Mouse (Mus musculus): Measurements from ENCODE around the gene Tbc1d9. TPM values are rescaled to one million over a fixed set of nuclear protein-coding genes. Genes with fewer than 3 reads are reported as not detected.

Gene Tbc1d9
- polyA plus RNA-seq, 1 experiment, result 75.7 TPM

DNA sequence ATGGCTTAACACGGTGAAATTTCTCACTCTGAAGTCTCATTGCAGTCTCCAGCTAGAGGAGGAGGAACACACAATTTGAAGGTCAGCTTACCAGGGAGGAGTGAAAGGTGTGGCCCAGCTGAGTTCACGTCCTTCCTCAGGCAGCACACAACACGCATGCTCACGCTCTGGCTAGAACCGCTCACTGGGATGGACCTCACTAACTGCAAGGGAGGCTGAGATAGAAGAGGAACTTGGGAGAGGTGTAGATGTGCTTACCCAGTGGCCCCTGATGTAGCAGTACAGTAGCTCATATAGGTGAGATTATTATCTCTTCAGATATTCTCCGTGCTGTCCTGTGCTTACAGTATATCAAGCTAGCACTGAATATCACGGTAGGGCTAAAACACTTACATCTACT is 45.5 kb downstream of the Tbc1d9 start:
- DNase-seq (ENCODE audit: low read depth), result no peak
- TF ChIP-seq POLR2A (IDR thresholded peaks at IDR 0.05; ENCODE audit: borderline replicate concordance, extremely low read depth, insufficient read depth, insufficient read length, poor library complexity, severe bottlenecking) (no peak), CTCF (IDR thresholded peaks at IDR 0.05; ENCODE audit: borderline replicate concordance, extremely low read depth, insufficient read depth, insufficient read length) (no peak)

- DNase-seq (ENCODE audit: low read depth), result no peak
- TF ChIP-seq POLR2A (IDR thresholded peaks at IDR 0.05; ENCODE audit: borderline replicate concordance, extremely low read depth, insufficient read depth, insufficient read length, poor library complexity, severe bottlenecking) (no peak), CTCF (IDR thresholded peaks at IDR 0.05; ENCODE audit: borderline replicate concordance, extremely low read depth, insufficient read depth, insufficient read length) (no peak)
Measured at GRCm38 (mm10) chr8:83215065-83215464, 49.9 kb downstream of the Tbc1d9 start.

DNA sequence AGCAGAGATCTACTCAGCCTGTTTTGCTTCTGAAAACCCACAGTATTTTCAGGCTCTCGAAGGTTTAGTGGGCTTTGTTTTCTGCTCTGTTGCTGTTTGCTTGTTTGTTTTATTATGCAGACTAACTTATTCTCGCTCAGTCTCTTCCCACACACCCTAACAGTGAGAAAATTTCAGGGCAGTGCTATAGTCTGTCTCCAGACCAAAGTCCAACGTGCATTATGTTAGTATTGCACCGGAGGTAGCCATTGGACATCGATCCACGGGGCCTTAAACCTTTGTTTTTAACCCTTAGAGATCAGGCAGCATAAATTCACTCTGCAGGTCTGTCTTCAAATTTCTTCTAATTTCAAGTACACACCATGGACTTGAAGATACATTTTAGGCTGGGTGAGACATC is 51.4 kb downstream of the Tbc1d9 start:
- no peak for TF ChIP-seq CTCF (IDR thresholded peaks at IDR 0.05; ENCODE audit: borderline replicate concordance, extremely low read depth, insufficient read depth, insufficient read length)
- TF ChIP-seq POLR2A (IDR thresholded peaks at IDR 0.05; ENCODE audit: borderline replicate concordance, extremely low read depth, insufficient read depth, insufficient read length, poor library complexity, severe bottlenecking), result no peak
- DNase-seq (ENCODE audit: low read depth), result no peak

DNA sequence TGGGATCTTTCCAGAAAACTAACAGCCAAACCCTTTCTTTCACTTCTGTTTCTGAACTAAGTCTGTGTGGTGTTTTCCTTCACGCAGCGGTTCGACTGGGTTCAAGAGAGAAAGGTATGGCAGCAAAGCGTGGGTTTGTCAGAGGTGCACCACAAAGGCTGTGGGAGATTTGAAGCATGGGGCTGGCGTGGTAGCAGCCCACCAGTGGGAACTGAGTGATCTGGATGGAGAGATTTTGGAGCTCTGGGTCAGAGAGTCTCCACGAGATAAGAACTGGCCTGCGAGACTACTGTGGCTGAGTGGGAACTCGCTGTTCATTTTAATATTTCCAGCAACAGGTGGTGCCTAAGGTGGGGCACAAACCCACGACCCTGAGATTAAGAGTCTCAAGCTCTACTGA is 52.0 kb downstream of the Tbc1d9 start:
- TF ChIP-seq CTCF (IDR thresholded peaks at IDR 0.05; ENCODE audit: borderline replicate concordance, extremely low read depth, insufficient read depth, insufficient read length) (no peak), POLR2A (IDR thresholded peaks at IDR 0.05; ENCODE audit: borderline replicate concordance, extremely low read depth, insufficient read depth, insufficient read length, poor library complexity, severe bottlenecking) (no peak)
- no peak for DNase-seq (ENCODE audit: low read depth)

- TF ChIP-seq CTCF (IDR thresholded peaks at IDR 0.05; ENCODE audit: borderline replicate concordance, extremely low read depth, insufficient read depth, insufficient read length) (no peak), POLR2A (IDR thresholded peaks at IDR 0.05; ENCODE audit: borderline replicate concordance, extremely low read depth, insufficient read depth, insufficient read length, poor library complexity, severe bottlenecking) (no peak)
- no peak for DNase-seq (ENCODE audit: low read depth)
Measured at GRCm38 (mm10) chr8:83217891-83218290, 52.7 kb downstream of the Tbc1d9 start.

DNA sequence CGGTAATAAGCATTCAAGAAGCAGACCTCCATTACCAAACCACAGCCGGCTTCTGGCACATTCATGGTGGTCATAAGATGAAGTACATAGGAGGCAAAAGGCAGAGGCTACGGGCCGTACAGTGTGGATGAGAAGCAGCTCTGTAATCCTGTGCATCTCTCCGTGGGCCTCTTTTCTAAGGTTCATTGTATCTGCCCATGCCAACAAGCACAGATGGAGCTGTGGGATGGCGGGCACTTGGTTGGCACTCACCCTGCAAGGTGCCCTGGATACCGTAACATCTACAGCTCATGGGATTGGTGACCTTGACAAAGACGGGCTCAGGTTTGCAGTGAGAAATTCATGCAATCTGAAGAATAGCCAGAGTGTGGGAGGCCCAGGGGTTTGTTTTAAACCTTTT is 54.2 kb downstream of the Tbc1d9 start:
- DNase-seq (ENCODE audit: low read depth), result no peak
- TF ChIP-seq CTCF (IDR thresholded peaks at IDR 0.05; ENCODE audit: borderline replicate concordance, extremely low read depth, insufficient read depth, insufficient read length) (no peak), POLR2A (IDR thresholded peaks at IDR 0.05; ENCODE audit: borderline replicate concordance, extremely low read depth, insufficient read depth, insufficient read length, poor library complexity, severe bottlenecking) (no peak)

GRCm38 (mm10) chr8:83220746-83221145 is 55.6 kb downstream of the Tbc1d9 start:
- TF ChIP-seq POLR2A (IDR thresholded peaks at IDR 0.05; ENCODE audit: borderline replicate concordance, extremely low read depth, insufficient read depth, insufficient read length, poor library complexity, severe bottlenecking), result no peak
- no peak for TF ChIP-seq CTCF (IDR thresholded peaks at IDR 0.05; ENCODE audit: borderline replicate concordance, extremely low read depth, insufficient read depth, insufficient read length)
- peak; percentile 55 for DNase-seq (ENCODE audit: low read depth)

DNA sequence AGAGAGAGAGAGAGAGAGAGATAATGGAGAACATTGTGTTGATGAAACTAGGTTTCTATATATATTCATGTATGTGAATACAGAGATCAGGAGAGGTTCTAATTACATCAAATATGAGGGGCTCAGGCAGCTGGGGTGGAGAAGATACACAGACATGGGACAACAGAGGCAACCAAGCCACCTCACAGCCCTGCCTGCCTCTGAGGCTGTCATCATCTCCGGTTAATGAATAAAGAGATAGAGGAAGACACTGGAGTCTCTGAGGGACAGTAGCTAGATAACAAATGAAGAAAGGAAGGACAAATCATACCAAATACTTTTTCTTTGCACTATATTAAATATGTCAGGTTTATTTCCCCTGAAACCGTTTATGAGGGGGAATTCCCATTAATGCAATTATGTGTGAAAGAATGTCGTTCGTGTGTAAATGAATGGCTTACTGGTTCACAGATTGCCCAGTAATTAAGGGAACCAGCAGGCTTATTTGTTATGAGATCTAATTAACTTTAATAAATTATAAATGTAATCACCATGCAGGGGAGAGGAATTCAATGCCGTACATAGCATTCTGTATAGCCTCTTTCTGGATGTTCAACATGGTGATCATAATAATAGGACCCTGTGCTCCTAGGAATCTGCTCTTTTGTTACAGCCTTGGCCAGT is 59.7 kb downstream of the Tbc1d9 start:
- peak; percentile 65 for DNase-seq (ENCODE audit: low read depth)
- TF ChIP-seq CTCF (IDR thresholded peaks at IDR 0.05; ENCODE audit: borderline replicate concordance, extremely low read depth, insufficient read depth, insufficient read length) (no peak), POLR2A (IDR thresholded peaks at IDR 0.05; ENCODE audit: borderline replicate concordance, extremely low read depth, insufficient read depth, insufficient read length, poor library complexity, severe bottlenecking) (no peak)

DNA sequence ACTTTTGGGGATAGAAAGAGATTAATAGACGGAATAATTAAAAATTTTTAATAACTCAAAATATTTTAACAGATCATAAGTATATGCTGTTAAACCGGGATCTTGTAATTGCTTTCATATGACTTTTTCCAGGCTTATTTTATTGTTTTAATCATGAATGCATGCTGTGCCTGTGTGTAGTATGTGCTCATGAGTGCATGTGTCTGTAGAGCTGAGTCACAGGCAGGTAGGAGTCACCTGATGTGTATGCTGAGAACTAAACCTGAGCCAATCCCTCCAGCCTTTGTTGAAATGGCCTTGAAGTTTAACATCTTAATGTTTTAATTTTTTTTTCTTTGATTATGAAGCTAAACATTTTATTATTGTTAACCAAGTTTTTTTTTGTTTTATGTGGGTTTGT is 60.4 kb downstream of the Tbc1d9 start:
- DNase-seq (ENCODE audit: low read depth), result no peak
- TF ChIP-seq CTCF (IDR thresholded peaks at IDR 0.05; ENCODE audit: borderline replicate concordance, extremely low read depth, insufficient read depth, insufficient read length) (no peak), POLR2A (IDR thresholded peaks at IDR 0.05; ENCODE audit: borderline replicate concordance, extremely low read depth, insufficient read depth, insufficient read length, poor library complexity, severe bottlenecking) (no peak)

- no peak for DNase-seq (ENCODE audit: low read depth)
- TF ChIP-seq CTCF (IDR thresholded peaks at IDR 0.05; ENCODE audit: borderline replicate concordance, extremely low read depth, insufficient read depth, insufficient read length) (no peak), POLR2A (IDR thresholded peaks at IDR 0.05; ENCODE audit: borderline replicate concordance, extremely low read depth, insufficient read depth, insufficient read length, poor library complexity, severe bottlenecking) (no peak)
Measured at GRCm38 (mm10) chr8:83227336-83227735, 62.2 kb downstream of the Tbc1d9 start.

- TF ChIP-seq CTCF (IDR thresholded peaks at IDR 0.05; ENCODE audit: borderline replicate concordance, extremely low read depth, insufficient read depth, insufficient read length) (no peak), POLR2A (IDR thresholded peaks at IDR 0.05; ENCODE audit: borderline replicate concordance, extremely low read depth, insufficient read depth, insufficient read length, poor library complexity, severe bottlenecking) (no peak)
- DNase-seq (ENCODE audit: low read depth), result no peak
Measured at GRCm38 (mm10) chr8:83233099-83233498, 67.9 kb downstream of the Tbc1d9 start.

GRCm38 (mm10) chr8:83239341-83239740 is 74.2 kb downstream of the Tbc1d9 start:
- TF ChIP-seq POLR2A (IDR thresholded peaks at IDR 0.05; ENCODE audit: borderline replicate concordance, extremely low read depth, insufficient read depth, insufficient read length, poor library complexity, severe bottlenecking) (no peak), CTCF (IDR thresholded peaks at IDR 0.05; ENCODE audit: borderline replicate concordance, extremely low read depth, insufficient read depth, insufficient read length) (no peak)

More at GRCm38 (mm10) chr8:83239341-83239740, 74.2 kb downstream of the Tbc1d9 start:
- peak; percentile 48 for DNase-seq (ENCODE audit: low read depth)
